Mouse (Mus musculus) lung, postnatal 25 days (tissue): ENCODE data around the gene Olfr1387.
"Not testable (repeated sequence)": the region's sequence is repeated elsewhere in the genome, so short reads cannot be mapped to it uniquely, and the experiment has no call there.

Experiments
- DNase-seq: peaks from one replicate; pipeline ENCODE4 v3.0.0; 2022; ENCODE audit warnings: low spot score

Gene Olfr1387

GRCm38 (mm10) chr11:49455043-49455442 lies at the start of gene Olfr1387:
TSS of gene Olfr1387 (plus strand) at chr11:49455343.
- no peak for DNase-seq

DNA sequence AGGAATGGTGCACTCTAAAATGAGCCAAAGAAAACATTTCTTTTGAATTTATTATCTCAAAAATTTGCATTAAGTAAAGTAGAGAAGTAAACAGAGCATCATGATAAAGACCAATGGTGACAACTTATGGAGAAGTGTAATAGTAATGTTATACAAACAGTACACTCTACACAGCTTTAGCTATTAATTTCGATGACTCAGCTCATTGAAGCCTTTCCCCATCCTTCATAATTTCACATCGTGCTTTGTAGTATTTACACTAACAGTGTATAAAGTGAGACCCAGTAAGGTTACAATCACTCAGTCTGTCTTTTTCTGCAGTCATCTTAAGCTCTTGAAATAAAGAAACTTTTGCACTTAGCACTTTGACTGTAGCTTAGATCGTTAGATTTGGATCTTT lies 48.4 kb upstream of the Olfr1387 start:
- DNase-seq, result no peak

DNA sequence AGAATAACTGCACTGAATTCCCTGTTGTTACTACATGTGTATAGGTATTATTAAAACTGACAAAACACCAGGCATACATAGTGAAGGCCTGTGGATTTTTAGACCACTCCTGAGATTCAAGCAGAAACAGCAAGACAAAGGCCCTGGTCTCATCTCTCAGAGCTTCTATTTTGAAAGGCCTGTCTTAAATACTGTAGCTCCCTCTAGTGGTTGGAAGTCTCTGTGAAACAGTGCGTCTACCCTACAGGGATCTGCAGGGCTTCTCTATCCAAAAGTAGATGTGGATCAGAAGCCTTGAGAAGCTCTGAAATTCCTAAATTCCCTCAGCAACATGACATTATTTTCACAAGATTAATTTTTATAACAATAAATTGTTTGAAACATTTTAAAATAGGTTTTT lies 44.6 kb upstream of the Olfr1387 start:
- DNase-seq, result peak; percentile 15

DNA sequence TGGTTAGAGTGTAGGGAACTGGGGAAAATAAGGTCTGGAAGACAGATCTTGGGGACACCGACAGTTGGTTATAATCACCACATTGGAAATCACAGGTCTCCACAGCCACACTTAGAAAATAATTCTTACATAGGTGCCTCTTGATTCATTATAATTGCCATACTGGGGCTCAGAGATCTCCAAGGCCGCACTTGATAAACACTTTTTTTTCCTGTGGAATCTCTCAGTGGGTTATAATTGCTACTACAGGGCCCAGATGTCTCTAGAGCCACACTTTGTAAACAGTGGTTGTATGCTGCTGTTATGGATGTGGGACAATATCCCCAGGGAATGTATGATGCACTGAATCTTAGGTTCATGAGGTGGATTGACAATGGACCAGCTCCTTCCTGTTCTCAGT lies 32.4 kb upstream of the Olfr1387 start, which contains the start of gene Olfr1389:
Olfr1389 (plus strand) TSS at position 301 of the 400 bp plus-strand sequence.
- no peak for DNase-seq

GRCm38 (mm10) chr11:49425257-49425927 lies 29.8 kb upstream of the Olfr1387 start:
- no peak for DNase-seq

DNA sequence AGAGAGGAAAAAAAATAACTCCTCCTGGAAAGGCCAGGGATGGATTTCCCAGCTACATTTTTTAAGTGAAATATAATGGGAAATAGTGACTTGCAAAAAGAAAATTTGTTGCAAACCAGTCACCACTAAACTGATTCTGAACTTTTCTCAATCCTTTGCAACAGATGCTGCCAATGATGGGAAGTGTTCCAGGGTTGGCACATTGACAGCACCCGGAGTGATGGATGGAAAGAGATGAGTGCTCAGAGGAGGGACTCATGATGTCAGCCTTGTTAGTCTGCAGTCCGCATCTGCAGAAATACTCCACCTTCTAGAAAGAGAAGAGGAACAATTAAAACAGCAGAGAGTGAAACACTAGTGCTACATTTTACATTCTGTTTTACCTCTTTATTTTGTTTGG lies 25.5 kb upstream of the Olfr1387 start:
- no peak for DNase-seq

- no peak for DNase-seq
Observed at GRCm38 (mm10) chr11:49436411-49436810, 18.7 kb upstream of the Olfr1387 start, which contains the start of gene Olfr1388. TSS of gene Olfr1388 (plus strand) at chr11:49436624.

DNA sequence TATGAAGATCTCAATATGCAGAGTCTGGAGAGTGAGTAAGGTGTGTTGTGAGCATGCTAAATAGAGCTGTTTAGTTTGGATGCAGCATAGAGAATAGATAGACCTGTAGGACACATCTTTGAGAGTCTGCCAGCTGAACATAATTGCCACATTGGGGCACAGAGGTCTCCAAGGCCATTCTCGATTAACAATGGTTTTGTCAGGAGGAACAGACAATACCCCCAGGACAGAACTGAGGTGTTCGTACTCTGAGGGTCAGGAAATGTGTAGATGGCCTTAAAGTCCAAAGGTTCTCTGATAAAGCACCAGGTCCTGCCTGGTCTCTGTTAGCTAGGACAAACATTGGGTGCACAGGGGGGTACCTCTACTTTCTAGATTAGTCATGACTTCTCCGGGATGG lies 9.6 kb downstream of the Olfr1387 start, which contains the start of gene Olfr1386:
Olfr1386 (plus strand) TSS at position 301 of the 400 bp plus-strand sequence.
- not testable (repeated sequence) for DNase-seq

- DNase-seq, result no peak
Observed at GRCm38 (mm10) chr11:49485973-49486372, 30.8 kb downstream of the Olfr1387 start.

DNA sequence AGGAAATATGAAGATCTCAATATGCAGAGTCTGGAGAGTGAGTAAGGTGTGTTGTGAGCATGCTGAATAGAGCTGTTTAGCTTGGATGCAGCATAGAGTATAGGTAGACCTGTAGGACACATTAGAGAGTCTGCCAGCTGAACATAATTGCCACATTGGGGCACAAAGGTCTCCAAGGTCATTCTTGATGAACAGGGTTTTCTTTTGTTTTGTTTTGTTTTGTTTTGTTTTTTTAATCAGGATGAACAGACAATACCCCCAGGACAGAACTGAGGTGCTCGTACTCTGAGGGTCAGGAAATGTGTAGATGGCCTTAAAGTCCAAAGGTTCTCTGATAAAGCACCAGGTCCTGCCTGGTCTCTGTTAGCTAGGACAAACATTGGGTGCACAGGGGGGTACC lies 33.6 kb downstream of the Olfr1387 start, which contains the start of gene Olfr1385:
Olfr1385 (plus strand) TSS at position 301 of the 400 bp plus-strand sequence.
- DNase-seq, result not testable (repeated sequence)
